Mouse (Mus musculus) neural tube, embryonic 15.5 days (tissue): ENCODE measurements at regions not wholly inside any gene's neighbourhood (a gene's known extent, or its start where the extent isn't known, plus 50 kb on each side); places are given as distances from the start of the nearest gene placed in this dataset.
"Not testable (repeated sequence)": the region's sequence is repeated elsewhere in the genome, so short reads cannot be mapped to it uniquely, and the experiment has no call there.

Experiments
- ATAC-seq: fragments of 200-750 bp; cut with Nextera tagmentation; 2 replicates; pipeline ENCODE4 v1.8.0; 2017; ENCODE audit warnings: mild to moderate bottlenecking, moderate TSS enrichment, moderate library complexity; ENCODE audit not compliant: low FRiP score
- H3K27ac ChIP-seq: fragments of 300-500 bp; sonication (generic); replicated peaks from 2 replicates; pipeline ENCODE4 v1.5.1; 2015; ENCODE audit warnings: mild to moderate bottlenecking, inconsistent platforms
- H3K27me3 ChIP-seq: fragments of 300-500 bp; sonication (generic); replicated peaks from 2 replicates; pipeline ENCODE4 v1.6.1; 2015; ENCODE audit warnings: inconsistent platforms
- H3K36me3 ChIP-seq: fragments of 300-500 bp; sonication (generic); 2 replicates; pipeline ENCODE4 v1.6.1; 2015; ENCODE audit warnings: inconsistent platforms
- H3K4me1 ChIP-seq: fragments of 300-500 bp; sonication (generic); 2 replicates; pipeline ENCODE4 v1.6.1; 2015; ENCODE audit warnings: inconsistent platforms
- H3K4me2 ChIP-seq: fragments of 300-500 bp; sonication (generic); 2 replicates; pipeline ENCODE4 v1.6.1; 2015; ENCODE audit warnings: inconsistent platforms, mild to moderate bottlenecking, moderate library complexity
- H3K4me3 ChIP-seq: fragments of 300-500 bp; sonication (generic); replicated peaks from 2 replicates; pipeline ENCODE4 v1.5.1; 2015; ENCODE audit warnings: mild to moderate bottlenecking, inconsistent platforms
- H3K9ac ChIP-seq: fragments of 300-500 bp; sonication (generic); replicated peaks from 2 replicates; pipeline ENCODE4 v1.6.1; 2015; ENCODE audit warnings: mild to moderate bottlenecking, inconsistent platforms
- H3K9me3 ChIP-seq: fragments of 300-500 bp; sonication (generic); replicated peaks from 2 replicates; pipeline ENCODE4 v1.6.1; 2016; ENCODE audit warnings: inconsistent platforms
- WGBS: fragments of 180-500 bp; shearing (Covaris S2); methylation state at CpG from one replicate; pipeline ENCODE4 v1.1.7; 2015; ENCODE audit warnings: mixed read lengths; 5-methylcytosine and 5-hydroxymethylcytosine counted together

DNA sequence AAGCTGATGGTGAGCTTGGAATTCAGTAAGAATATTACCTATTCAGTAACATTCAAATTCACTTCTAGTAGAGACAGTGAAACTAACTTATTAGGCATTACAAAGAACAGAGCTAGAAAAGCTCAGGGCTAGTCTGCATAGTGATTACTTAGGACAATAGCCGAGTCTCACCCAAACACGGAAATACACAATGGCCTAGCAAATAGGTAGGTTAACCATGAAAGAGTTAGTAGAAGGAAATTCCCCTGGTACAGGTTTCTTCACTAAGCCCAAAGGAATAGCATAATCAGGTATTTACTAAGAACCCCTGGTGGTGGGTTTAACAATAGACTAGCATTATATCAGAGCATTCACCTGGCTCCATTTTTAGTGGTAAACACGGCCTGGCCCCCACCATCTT lies 306.7 kb upstream of the Ell2 start:
- H3K27ac ChIP-seq, H3K36me3 ChIP-seq, H3K4me1 ChIP-seq, H3K4me2 ChIP-seq, H3K4me3 ChIP-seq, ATAC-seq, H3K9me3 ChIP-seq, H3K9ac ChIP-seq, H3K27me3 ChIP-seq: not testable (repeated sequence)
- WGBS = 86% methylated on average over 3 of the region's 3 CpGs

DNA sequence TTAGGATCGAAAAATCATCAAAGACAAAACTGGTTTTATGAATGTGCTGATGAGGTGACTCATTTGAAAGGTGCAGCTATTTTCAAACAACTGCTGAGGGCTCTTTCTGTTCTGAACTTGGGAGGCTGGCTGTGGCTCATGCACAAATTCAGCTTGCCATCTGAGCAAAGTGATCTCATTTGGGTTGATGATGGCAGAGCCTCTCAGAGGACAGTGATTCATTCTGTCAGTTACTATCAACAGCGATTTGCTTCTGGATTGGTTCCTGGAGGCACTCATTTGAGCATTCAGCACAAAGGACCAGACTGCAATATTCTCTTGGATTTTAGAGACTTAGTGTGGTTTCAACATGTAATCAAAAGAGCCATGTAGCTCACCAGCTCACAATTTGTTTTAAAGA lies 285.8 kb upstream of the Ell2 start:
- no peak overlapping the region for H3K4me3 ChIP-seq
- H3K27me3 ChIP-seq = no peaks in the 10 kb centered on the region
- WGBS = 88% methylated on average over 2 of the region's 2 CpGs

DNA sequence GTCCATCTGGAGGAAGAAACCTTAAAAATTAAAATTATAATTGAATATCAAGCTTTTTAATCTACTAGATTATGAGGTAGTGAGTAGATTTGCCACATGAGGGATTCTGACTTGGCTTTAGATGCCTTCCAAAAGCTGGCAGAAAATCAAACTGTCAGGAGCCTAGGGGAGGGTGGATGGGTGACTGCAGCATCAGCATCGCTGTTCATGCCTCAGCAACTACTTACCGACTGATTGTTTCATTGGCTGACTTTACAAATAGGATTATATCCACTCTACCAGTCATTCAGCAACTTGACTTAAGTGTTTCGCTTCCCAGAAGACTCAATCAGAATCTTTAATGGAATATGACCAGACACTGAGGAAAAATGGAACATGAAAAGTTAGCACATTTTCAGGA lies 279.6 kb upstream of the Ell2 start:
- no peak overlapping the region for H3K9ac ChIP-seq
- WGBS = 48% methylated on average over 3 of the region's 3 CpGs
- no peak overlapping the region for H3K4me3 ChIP-seq
- no peaks in the 10 kb centered on the region for H3K27me3 ChIP-seq
- no peak overlapping the region for H3K4me2 ChIP-seq
- no peak for ATAC-seq
- H3K9me3 ChIP-seq = no peaks in the 10 kb centered on the region
- no peaks in the 10 kb centered on the region for H3K4me1 ChIP-seq
- H3K27ac ChIP-seq = no peak overlapping the region
- H3K36me3 ChIP-seq = no peaks in the 10 kb centered on the region

More for the DNA sequence above, 285.8 kb upstream of the Ell2 start:
- H3K9ac ChIP-seq = no peak overlapping the region
- no peak overlapping the region for H3K4me2 ChIP-seq
- H3K9me3 ChIP-seq = no peaks in the 10 kb centered on the region
- no peak overlapping the region for H3K27ac ChIP-seq
- H3K36me3 ChIP-seq = no peaks in the 10 kb centered on the region
- ATAC-seq = no peak
- no peaks in the 10 kb centered on the region for H3K4me1 ChIP-seq

DNA sequence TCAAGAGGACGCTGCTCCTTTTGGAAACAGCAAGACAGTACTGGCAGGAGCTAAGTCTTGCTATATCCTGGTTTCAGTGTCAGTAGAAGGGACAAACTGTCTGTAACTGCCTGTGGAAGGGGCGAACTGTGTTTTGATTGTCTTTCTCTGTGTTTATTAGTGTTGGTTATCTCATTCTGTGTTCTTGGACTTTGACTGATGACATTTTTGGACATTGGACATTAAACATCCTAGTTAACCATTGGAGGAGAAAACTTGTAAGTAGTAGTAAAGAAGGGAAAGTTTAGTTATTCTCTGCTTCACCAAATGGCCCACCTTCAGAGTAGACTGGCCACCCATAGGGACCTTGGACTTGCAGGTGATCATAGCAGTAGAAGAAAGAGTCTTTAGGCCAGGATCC lies 267.4 kb upstream of the Ell2 start:
- Histone ChIP-seq H3K9ac (no peak overlapping the region), H3K27ac (no peak overlapping the region), H3K4me2 (no peak overlapping the region), H3K4me1 (no peaks in the 10 kb centered on the region), H3K9me3 (no peaks in the 10 kb centered on the region), H3K36me3 (no peaks in the 10 kb centered on the region), H3K27me3 (no peaks in the 10 kb centered on the region), H3K4me3 (no peak overlapping the region)
- no peak for ATAC-seq
- 81% methylated on average over 2 of the region's 2 CpGs for WGBS

DNA sequence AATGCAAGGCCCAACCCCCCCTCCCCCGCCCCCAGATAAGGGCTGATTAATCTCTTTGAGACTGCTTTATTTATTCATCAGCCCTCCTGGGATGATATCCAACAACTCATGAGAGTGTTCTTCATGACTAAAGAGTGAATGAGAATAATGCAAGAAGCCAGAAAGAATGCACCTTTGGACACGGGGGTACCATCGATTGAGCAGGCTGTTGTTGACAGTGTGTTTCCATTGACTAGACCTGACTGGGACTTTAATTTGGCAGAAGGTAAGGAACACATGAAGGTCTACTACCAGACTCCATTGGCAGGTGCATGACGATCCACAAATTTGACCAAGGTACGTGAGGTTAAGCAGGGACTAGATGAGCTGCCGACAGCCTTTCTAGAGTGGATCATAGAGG lies 266.5 kb upstream of the Ell2 start:
- Histone ChIP-seq H3K4me3 (no peak overlapping the region), H3K36me3 (no peaks in the 10 kb centered on the region), H3K4me1 (no peaks in the 10 kb centered on the region), H3K27me3 (no peaks in the 10 kb centered on the region), H3K9ac (no peak overlapping the region), H3K9me3 (no peaks in the 10 kb centered on the region), H3K27ac (no peak overlapping the region), H3K4me2 (no peak overlapping the region)
- no peak for ATAC-seq
- WGBS = over 99% methylated on average over 6 of the region's 6 CpGs

DNA sequence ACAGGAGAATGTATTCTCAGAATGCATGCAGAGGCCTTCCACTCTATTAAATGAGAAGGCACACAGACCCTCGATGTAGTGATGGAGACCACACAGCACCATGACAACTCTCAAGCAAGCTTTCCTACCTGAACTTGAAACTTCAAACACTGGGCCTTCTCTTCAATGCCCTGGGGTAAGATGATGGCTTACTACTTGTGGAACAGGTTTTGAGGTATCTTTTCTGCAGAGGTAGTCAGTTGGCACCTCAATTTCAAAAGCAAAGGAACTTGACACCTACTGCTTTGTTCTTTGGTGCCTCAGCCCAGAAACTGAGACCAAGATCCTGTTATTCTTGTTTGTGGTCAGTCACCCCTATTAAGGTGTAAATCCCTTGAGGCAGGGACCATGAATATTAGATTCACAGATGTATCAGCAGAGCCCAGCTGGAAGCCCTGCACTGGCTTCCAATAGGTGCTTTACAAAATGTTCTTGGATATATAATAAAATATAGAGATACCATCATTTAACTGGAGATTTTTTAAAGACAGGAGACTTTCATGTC lies 246.2 kb upstream of the Ell2 start:
- H3K27ac ChIP-seq = no peak overlapping the region
- no peak overlapping the region for H3K4me3 ChIP-seq

DNA sequence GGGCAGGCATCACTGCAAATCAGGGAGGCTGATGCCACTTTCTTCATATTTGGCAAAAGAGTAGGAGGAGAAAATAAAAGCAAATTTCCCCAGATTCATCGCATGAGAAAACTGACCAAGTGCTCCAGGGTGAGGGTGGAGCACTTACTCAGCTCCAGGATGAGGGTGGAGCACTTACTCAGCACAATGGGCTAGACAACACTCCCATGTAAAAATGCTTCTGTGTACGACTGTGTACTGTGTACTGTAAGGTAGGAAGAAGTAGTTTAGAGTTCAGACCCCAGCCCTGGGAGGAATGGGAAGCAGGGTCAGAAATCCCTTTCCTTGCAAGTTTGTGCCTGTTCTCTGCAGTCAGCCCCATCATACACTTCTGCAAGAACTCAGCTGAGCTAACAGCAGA lies 245.3 kb upstream of the Ell2 start:
- no peaks in the 10 kb centered on the region for H3K4me1 ChIP-seq
- no peak overlapping the region for H3K27ac ChIP-seq
- H3K27me3 ChIP-seq = no peaks in the 10 kb centered on the region
- H3K9me3 ChIP-seq = no peaks in the 10 kb centered on the region
- H3K9ac ChIP-seq = no peak overlapping the region
- H3K36me3 ChIP-seq = no peaks in the 10 kb centered on the region
- ATAC-seq = no peak
- H3K4me3 ChIP-seq = no peak overlapping the region
- WGBS = 63% methylated on average over 2 of the region's 2 CpGs
- no peak overlapping the region for H3K4me2 ChIP-seq

More for the DNA sequence above, 246.2 kb upstream of the Ell2 start:
- no peaks in the 10 kb centered on the region for H3K27me3 ChIP-seq
- no peak overlapping the region for H3K4me2 ChIP-seq
- no peaks in the 10 kb centered on the region for H3K4me1 ChIP-seq
- WGBS = 81% methylated on average over 1 of the region's 1 CpGs
- no peaks in the 10 kb centered on the region for H3K36me3 ChIP-seq
- no peaks in the 10 kb centered on the region for H3K9me3 ChIP-seq
- no peak overlapping the region for H3K9ac ChIP-seq
- ATAC-seq = no peak

DNA sequence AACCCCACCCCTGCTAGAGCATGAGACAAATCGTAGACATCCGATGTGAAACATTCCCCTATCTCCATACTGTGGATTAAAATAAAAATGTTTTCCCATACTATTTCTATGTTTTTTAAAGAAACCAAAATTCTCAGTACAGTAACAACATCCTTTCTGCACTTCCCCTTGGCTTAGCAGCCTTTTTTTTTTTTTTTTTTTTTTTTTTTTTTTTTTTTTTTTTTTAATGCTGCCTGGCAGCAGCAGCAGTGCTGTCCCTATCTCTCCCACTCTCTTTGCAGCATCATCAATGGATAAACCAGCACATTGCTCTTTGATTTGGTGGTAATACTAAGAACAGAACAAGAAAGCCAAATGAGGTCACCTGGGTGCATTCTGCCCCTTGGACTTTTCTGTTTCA lies 239.3 kb upstream of the Ell2 start:
- H3K4me1 ChIP-seq = no peaks in the 10 kb centered on the region
- no peaks in the 10 kb centered on the region for H3K36me3 ChIP-seq
- no peak overlapping the region for H3K4me3 ChIP-seq
- no peak overlapping the region for H3K4me2 ChIP-seq
- WGBS = 92% methylated on average over 2 of the region's 2 CpGs
- no peak for ATAC-seq
- H3K9me3 ChIP-seq = no peaks in the 10 kb centered on the region
- H3K27me3 ChIP-seq = no peaks in the 10 kb centered on the region
- no peak overlapping the region for H3K9ac ChIP-seq
- H3K27ac ChIP-seq = no peak overlapping the region

DNA sequence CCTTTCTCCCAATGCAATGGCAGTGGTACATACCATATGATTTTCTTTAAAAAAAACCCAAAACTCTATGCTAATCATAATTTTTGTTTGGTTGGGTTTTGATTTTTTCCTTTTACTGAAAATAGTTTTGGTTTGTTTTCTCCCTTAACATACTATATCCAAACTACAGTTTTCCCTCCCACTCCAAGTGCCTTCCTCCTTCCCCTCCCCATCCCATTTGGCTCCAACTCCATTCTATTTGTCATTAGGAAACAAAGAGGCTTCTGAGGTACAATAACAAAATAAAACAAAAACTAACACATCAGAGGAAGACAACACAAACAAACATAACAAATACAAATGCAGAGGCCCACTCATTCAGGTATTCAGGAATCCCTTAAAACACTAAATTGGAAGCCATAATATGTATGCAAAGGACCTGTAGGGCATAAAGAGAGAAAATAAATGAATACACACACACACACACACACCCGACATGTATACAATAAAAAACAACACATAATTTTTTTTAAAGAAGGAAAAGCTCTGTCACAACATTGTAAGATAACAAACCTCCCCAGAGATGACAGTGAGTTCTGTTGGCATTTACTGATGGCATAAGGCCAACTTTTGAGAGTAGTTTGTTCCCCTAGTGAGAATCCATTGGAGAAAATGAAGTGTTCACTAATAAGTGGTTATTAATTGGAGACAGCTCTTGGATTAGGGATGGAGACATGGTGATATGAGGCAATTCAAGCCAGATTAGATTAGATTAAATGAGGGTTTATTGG lies 230.5 kb upstream of the Ell2 start:
- no peak overlapping the region for H3K9ac ChIP-seq
- H3K9me3 ChIP-seq = no peaks in the 10 kb centered on the region
- no peaks in the 10 kb centered on the region for H3K36me3 ChIP-seq
- ATAC-seq = no peak
- 90% methylated on average over 1 of the region's 1 CpGs for WGBS
- H3K27ac ChIP-seq = no peak overlapping the region
- H3K27me3 ChIP-seq = no peaks in the 10 kb centered on the region
- no peak overlapping the region for H3K4me3 ChIP-seq
- H3K4me1 ChIP-seq = no peaks in the 10 kb centered on the region
- no peak overlapping the region for H3K4me2 ChIP-seq

DNA sequence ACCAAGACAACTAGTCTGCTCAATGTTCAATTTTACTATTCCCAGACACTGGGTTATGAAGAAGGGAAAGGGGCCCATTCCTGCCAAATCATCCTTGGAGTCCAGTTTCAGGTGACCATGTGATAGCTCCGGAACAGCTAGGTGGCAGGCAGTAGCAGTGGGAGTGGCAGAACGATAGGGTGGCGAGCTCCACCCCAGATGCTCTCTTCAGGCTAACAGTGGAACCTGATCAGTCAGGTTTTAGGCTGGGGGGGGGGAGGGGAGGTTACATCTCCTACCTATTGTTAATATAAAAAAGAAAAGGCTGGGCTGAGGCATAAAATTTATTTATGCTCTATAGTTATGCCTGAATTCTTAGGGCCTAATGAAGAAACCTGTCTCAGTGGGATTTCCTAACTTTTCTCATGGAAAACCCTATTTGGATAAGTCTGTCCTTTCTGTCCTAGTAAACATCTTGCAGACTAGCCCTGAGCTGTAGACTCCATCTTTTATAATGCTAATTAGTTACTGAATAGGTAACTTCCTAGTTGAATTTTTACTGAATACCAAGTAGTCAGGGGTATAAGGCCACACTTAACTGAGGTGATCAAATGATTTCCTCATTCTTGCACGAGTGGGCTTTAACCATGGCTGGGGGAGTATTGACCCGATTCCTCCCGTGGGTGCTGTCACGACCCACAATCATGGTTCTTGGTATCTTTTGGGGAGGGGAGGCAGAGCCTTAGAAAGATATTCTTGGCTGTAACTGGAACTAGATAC lies 223.2 kb upstream of the Ell2 start:
- H3K4me2 ChIP-seq, H3K4me1 ChIP-seq, H3K27ac ChIP-seq, H3K9me3 ChIP-seq, H3K4me3 ChIP-seq, ATAC-seq, H3K27me3 ChIP-seq, H3K9ac ChIP-seq, H3K36me3 ChIP-seq: not testable (repeated sequence)
- 90% methylated on average over 7 of the region's 7 CpGs for WGBS

DNA sequence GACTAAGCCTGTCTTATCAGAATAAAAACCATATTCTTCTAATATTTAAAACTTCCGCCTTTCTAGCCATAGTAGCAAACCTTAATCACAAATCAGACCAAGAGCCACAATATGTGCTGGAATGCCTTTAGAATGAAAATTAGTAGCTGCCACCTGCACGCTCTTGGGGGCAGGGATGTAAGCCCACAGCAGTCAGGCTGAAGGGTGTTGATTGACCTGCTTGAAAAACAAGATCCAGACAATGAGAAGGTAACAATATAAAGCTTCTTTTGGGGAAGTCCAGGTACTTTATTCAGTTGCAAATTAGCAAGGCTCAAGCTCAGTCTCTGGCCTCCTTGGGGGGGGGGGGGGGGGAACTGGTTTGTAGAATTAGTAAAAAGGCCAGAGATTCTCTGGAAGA lies 222.3 kb upstream of the Ell2 start:
- not testable (repeated sequence) for H3K27me3 ChIP-seq, H3K9ac ChIP-seq, H3K27ac ChIP-seq, H3K4me3 ChIP-seq, H3K4me2 ChIP-seq, ATAC-seq, H3K4me1 ChIP-seq, H3K36me3 ChIP-seq, H3K9me3 ChIP-seq
- WGBS = 77% methylated on average over 2 of the region's 2 CpGs

DNA sequence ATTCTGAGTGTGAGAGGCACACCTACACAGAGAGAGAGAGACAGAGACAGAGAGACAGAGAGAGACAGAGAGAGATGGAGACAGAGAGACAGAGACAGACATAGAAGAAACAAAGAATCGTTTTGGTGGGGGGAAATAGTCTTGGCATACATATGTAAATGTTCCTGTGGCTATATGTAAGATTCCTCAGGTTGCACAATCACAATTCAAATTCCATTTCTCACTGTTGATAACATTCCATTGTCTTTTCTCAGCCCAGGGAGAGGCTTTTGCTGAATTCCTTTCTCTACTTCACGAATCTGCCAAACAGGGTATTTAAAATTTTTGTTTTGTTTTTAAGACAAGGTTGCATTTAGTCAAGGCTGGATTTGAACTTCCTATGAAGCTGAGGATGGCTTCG lies 205.0 kb upstream of the Ell2 start:
- WGBS = 79% methylated on average over 3 of the region's 3 CpGs
- Histone ChIP-seq H3K9me3 (no peaks in the 10 kb centered on the region), H3K4me3 (no peak overlapping the region), H3K27ac (no peak overlapping the region), H3K36me3 (no peaks in the 10 kb centered on the region), H3K4me1 (no peaks in the 10 kb centered on the region), H3K9ac (no peak overlapping the region), H3K27me3 (no peaks in the 10 kb centered on the region), H3K4me2 (no peak overlapping the region)
- no peak for ATAC-seq
